Mouse (Mus musculus): Measurements from ENCODE around the gene Gfer.

Gfer gene

GRCm38 (mm10) chr17:24696011-24696697, at the start of gene Gfer, which contains the start of gene Noxo1:
Gene Gfer (minus strand): TSS chr17:24696156.
Gene Noxo1 (plus strand): TSS chr17:24696234.
- peak; percentile 82 to 88 for DNase-seq (ENCODE audit: low spot score in 2 of 2)

- DNase-seq (ENCODE audit: low spot score in 2 of 2) = no peak
These were observed 48.4 kb upstream of the Gfer start for GRCm38 (mm10) chr17:24744381-24744780.

- DNase-seq (ENCODE audit: low spot score in 2 of 2) = no peak
These were observed 47.9 kb upstream of the Gfer start for GRCm38 (mm10) chr17:24743896-24744295.

- DNase-seq (ENCODE audit: low spot score in 2 of 2) = no peak
These were observed 46.4 kb upstream of the Gfer start for GRCm38 (mm10) chr17:24742307-24742706.

GRCm38 (mm10) chr17:24739926-24740325, 44.0 kb upstream of the Gfer start:
- DNase-seq (ENCODE audit: low spot score in 2 of 2) = no peak

- no peak for DNase-seq (ENCODE audit: low spot score in 2 of 2)
These were observed 42.3 kb upstream of the Gfer start for GRCm38 (mm10) chr17:24738238-24738637.

GRCm38 (mm10) chr17:24737135-24737810, 41.3 kb upstream of the Gfer start:
- no peak for DNase-seq (ENCODE audit: low spot score in 2 of 2)

- peak; percentile 99 for DNase-seq (ENCODE audit: low spot score in 2 of 2)
These were observed 40.5 kb upstream of the Gfer start, which contains the start of gene Msrb1 for GRCm38 (mm10) chr17:24736330-24737051. Gene Msrb1 (plus strand): TSS chr17:24736642.

GRCm38 (mm10) chr17:24735446-24735845, 39.5 kb upstream of the Gfer start:
- no peak for DNase-seq (ENCODE audit: low spot score in 2 of 2)

- DNase-seq (ENCODE audit: low spot score in 2 of 2) = no peak
These were observed 38.6 kb upstream of the Gfer start for GRCm38 (mm10) chr17:24734513-24734912.

GRCm38 (mm10) chr17:24733434-24734050, 37.6 kb upstream of the Gfer start:
- DNase-seq (ENCODE audit: low spot score in 2 of 2) = no peak

- DNase-seq (ENCODE audit: low spot score in 2 of 2) = peak; percentile 62 to 79
These were observed 36.4 kb upstream of the Gfer start for GRCm38 (mm10) chr17:24732233-24732935.

- no peak for DNase-seq (ENCODE audit: low spot score in 2 of 2)
These were observed 34.8 kb upstream of the Gfer start for GRCm38 (mm10) chr17:24730787-24731186.

GRCm38 (mm10) chr17:24729067-24729466, 33.1 kb upstream of the Gfer start:
- no peak for DNase-seq (ENCODE audit: low spot score in 2 of 2)

GRCm38 (mm10) chr17:24728184-24728583, 32.2 kb upstream of the Gfer start:
- no peak for DNase-seq (ENCODE audit: low spot score in 2 of 2)

GRCm38 (mm10) chr17:24727618-24728017, 31.7 kb upstream of the Gfer start, which contains the start of gene Rpl3l:
Gene Rpl3l (plus strand): TSS chr17:24727820.
- peak; percentile 58 to 66 for DNase-seq (ENCODE audit: low spot score in 2 of 2)

GRCm38 (mm10) chr17:24725637-24726390, 29.9 kb upstream of the Gfer start:
- DNase-seq (ENCODE audit: low spot score in 2 of 2) = no peak

- DNase-seq (ENCODE audit: low spot score in 2 of 2) = peak; percentile 93 to 96
These were observed 28.2 kb upstream of the Gfer start, which contains the start of gene Ndufb10 for GRCm38 (mm10) chr17:24724184-24724583. Gene Ndufb10 (minus strand): TSS chr17:24724478.

GRCm38 (mm10) chr17:24723881-24724180, 27.9 kb upstream of the Gfer start:
- DNase-seq (ENCODE audit: low spot score in 2 of 2) = no peak

- DNase-seq (ENCODE audit: low spot score in 2 of 2) = no peak
These were observed 27.3 kb upstream of the Gfer start for GRCm38 (mm10) chr17:24723122-24723880.

Data from heart, adult 9 months (tissue).